In the genomic region with DNA sequence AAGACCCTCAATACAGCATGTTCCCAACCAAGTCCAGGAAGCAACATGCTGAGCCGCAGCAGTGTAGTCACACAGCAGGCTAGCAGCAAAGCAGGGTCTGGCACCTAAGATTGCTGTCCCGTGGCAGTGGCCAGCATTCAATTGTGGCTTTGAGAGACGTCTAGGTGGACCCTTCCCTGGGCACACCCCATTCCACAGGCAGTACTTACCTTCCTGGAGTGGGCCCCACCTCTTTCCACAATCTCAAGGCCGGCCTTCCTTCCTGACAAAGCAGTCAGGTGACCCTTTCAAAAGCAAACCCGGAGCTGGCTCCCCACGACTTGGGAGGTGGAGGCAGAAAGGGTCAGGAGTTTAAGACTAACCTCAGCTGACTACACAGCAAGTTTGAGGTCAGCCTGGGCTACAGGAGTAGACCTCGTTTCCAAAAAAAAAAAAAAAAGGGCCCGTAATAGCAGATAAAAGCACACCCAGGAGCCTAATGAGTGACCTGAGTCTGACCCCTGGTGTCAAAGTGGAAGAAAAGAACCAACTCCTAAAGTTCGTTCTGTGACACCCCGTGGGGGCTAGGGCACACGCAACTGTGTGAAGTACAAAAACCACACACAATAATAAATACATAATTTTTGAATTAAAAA, we compare ENCODE assay signal across 14 mouse cellular contexts. TPM values are rescaled to one million over a fixed set of nuclear protein-coding genes. Genes with fewer than 3 reads are reported as not detected.
A peak's percentile ranks its signal among the peaks of the same experiment; 100 is the strongest.
DNase-seq lines count a peak whose midpoint lies in the region; ATAC-seq and TF ChIP-seq lines count a peak whose summit lies in the region.
"Had no signal": no experiment of that assay in that cellular context is flagged by ENCODE, and none has a peak within 500 bp of the region (broad histone marks: within the 10 kb centered on the region; RNA-seq: fewer than 3 reads in every experiment).

No protein-coding gene starts in this region.

- TF ChIP-seq POLR2A in heart, adult 2 months (IDR thresholded peaks at IDR 0.05; ENCODE audit: insufficient read depth, low read depth, low read length): no peak
- no peak for TF ChIP-seq POLR2A in ES-Bruce4 (IDR thresholded peaks at IDR 0.05; ENCODE audit: insufficient read depth, low read length)

- no peak overlapping the region for H3K9ac ChIP-seq in heart, adult 2 months (ENCODE audit: low read depth, low read length)
- no peak overlapping the region for H3K9ac ChIP-seq in ES-Bruce4 (ENCODE audit: low read depth, poor library complexity, severe bottlenecking)
- H3K9ac ChIP-seq in intestine, embryonic 16.5 days (ENCODE audit: low read depth, low read length): 0 out of 2 replicates have a peak overlapping the region, but pooled peaks have one; percentile 0
- H3K9ac ChIP-seq: limb, embryonic 15.5 days; midbrain, embryonic 12.5 days had no signal

- peak overlapping the region; percentile 47; the same call in 1 of the 2 replicates for H3K27ac ChIP-seq in heart, adult 2 months
- peak overlapping the region; percentile 80 for H3K27ac ChIP-seq in ES-Bruce4 (ENCODE audit: insufficient read depth, low read length)
- peak overlapping the region; percentile 94 for H3K27ac ChIP-seq in intestine, embryonic 16.5 days (ENCODE audit: low read length)
- H3K27ac ChIP-seq: midbrain, embryonic 12.5 days had no signal

- ATAC-seq in intestine, embryonic 16.5 days: peak; percentile 71
- ATAC-seq: activated CD4-positive, CD25-positive, alpha-beta regulatory T cell, adult 4 months had no signal

- no peak overlapping the region for H3K4me3 ChIP-seq in heart, adult 2 months
- no peak overlapping the region for H3K4me3 ChIP-seq in ES-Bruce4 (ENCODE audit: low read depth, low read length)
- no peak overlapping the region for H3K4me3 ChIP-seq in intestine, embryonic 16.5 days (ENCODE audit: low read length)
- H3K4me3 ChIP-seq: limb, embryonic 15.5 days; midbrain, embryonic 12.5 days had no signal

- 39% methylated on average over 11 of the region's 11 CpGs for WGBS in heart, adult 2 months
- 26% methylated on average over 11 of the region's 11 CpGs for WGBS in intestine, embryonic 16.5 days

- no peak for TF ChIP-seq CTCF in heart, adult 2 months (IDR thresholded peaks at IDR 0.05)
- TF ChIP-seq CTCF in ES-Bruce4 (IDR thresholded peaks at IDR 0.05; ENCODE audit: low read depth, low read length): no peak

- H3K36me3 ChIP-seq in heart, adult 2 months (ENCODE audit: control insufficient read depth, insufficient read depth, low read length): no peaks in the 10 kb centered on the region
- H3K36me3 ChIP-seq in ES-Bruce4 (ENCODE audit: control insufficient read depth, insufficient read depth, low read length, poor library complexity, severe bottlenecking): peaks cover 12% of the 10 kb centered on the region
- H3K36me3 ChIP-seq in intestine, embryonic 16.5 days (ENCODE audit: control insufficient read depth, insufficient read depth, low read length): peaks cover 24% of the 10 kb centered on the region

- intact Hi-C loops in heart, adult 2 months (cut with DNase I): no loop called here
- intact Hi-C loops in left cerebral cortex, postnatal 25 days (cut with DNase I): loop anchor here (10.0 kb wide), 1 partner anchor 751 kb away; no protein-coding TSS in a partner anchor
- intact Hi-C loops in left cerebral cortex, postnatal 4 days (cut with DNase I): no loop called here

- no peak for TF ChIP-seq EP300 in heart, adult 2 months (IDR thresholded peaks at IDR 0.05; ENCODE audit: insufficient read depth, low read depth, low read length)
- TF ChIP-seq EP300 in ES-Bruce4 (IDR thresholded peaks at IDR 0.05; ENCODE audit: insufficient read depth, low read depth, low read length): peak; percentile 85

- H3K9me3 ChIP-seq in ES-Bruce4 (replicated peaks; ENCODE audit: control insufficient read depth, insufficient read depth, low read length, poor library complexity, severe bottlenecking): no peaks in the 10 kb centered on the region
- no peaks in the 10 kb centered on the region for H3K9me3 ChIP-seq in intestine, embryonic 16.5 days (ENCODE audit: control insufficient read depth, low read length)
- H3K9me3 ChIP-seq: limb, embryonic 15.5 days; midbrain, embryonic 12.5 days had no signal

- H3K4me1 ChIP-seq in heart, adult 2 months (ENCODE audit: control insufficient read depth, insufficient read depth, low read length): peaks cover 10% of the 10 kb centered on the region
- H3K4me1 ChIP-seq in ES-Bruce4 (ENCODE audit: control insufficient read depth, insufficient read depth, low read length): peaks cover 18% of the 10 kb centered on the region
- H3K4me1 ChIP-seq in intestine, embryonic 16.5 days (ENCODE audit: control insufficient read depth, insufficient read depth, low read length): peaks cover 43% of the 10 kb centered on the region

- H3K27me3 ChIP-seq in heart, adult 2 months (ENCODE audit: control insufficient read depth, insufficient read depth, low read length): no peaks in the 10 kb centered on the region
- no peaks in the 10 kb centered on the region for H3K27me3 ChIP-seq in ES-Bruce4 (ENCODE audit: control insufficient read depth, insufficient read depth, low read length, poor library complexity, severe bottlenecking)
- no peaks in the 10 kb centered on the region for H3K27me3 ChIP-seq in intestine, embryonic 16.5 days (replicated peaks; ENCODE audit: control insufficient read depth, insufficient read depth, low read length)
- H3K27me3 ChIP-seq: limb, embryonic 15.5 days had no signal

- no peaks in the 10 kb centered on the region for H3K79me2 ChIP-seq in heart, adult 2 months (replicated peaks; ENCODE audit: control insufficient read depth, insufficient read depth, low read length)

- H3K4me2 ChIP-seq in intestine, embryonic 16.5 days (ENCODE audit: low read depth, low read length): no peak overlapping the region
- H3K4me2 ChIP-seq: limb, embryonic 15.5 days; midbrain, embryonic 12.5 days had no signal

- DNase-seq in heart, adult 2 months: peak; percentile 32 to 45
- DNase-seq in heart, postnatal 4 days: no peak
- peak; percentile 90 for DNase-seq in lung, postnatal 36 days
- DNase-seq in T-cell, adult 2 months (ENCODE audit: low spot score): no peak
- DNase-seq in left cerebral cortex, postnatal 25 days (ENCODE audit: low spot score in 2 of 2): no peak
- no peak for DNase-seq in left cerebral cortex, postnatal 4 days
- DNase-seq: embryo, embryonic 11 days; heart, postnatal 14 days; kidney, postnatal 4 days had no signal

RNA-seq across cellular contexts. Expression of a gene that starts 9.8 kb away (rescaled TPM):
- 10 to 100 TPM; 10.9 to 11.5 TPM for total RNA-seq in heart, adult 2 months (2021)
- polyA plus RNA-seq in heart, adult 2 months (2012; rRNA removed): 7.4 and 7.6 TPM in 2 replicates
- 10 to 100 TPM; 13.9 to 15.1 TPM for total RNA-seq in heart, postnatal 4 days (2021)
- 8.6 and 9.6 TPM in 2 replicates for polyA plus RNA-seq in ES-Bruce4 (2011; ENCODE audit: insufficient read depth, insufficient read length, low read depth, missing spikeins)
- polyA plus RNA-seq in intestine, embryonic 16.5 days (2015; fragmentation: Nextera tagmentation; extraction: Ambion mirVana): 2.3 and 2.8 TPM in 2 replicates
- 10 to 100 TPM; 84.2 to 95.8 TPM for total RNA-seq in left cerebral cortex, postnatal 25 days (2021)
- 10 to 100 TPM; 12.3 to 13.5 TPM for total RNA-seq in left cerebral cortex, postnatal 4 days (2021)
- polyA plus RNA-seq: activated CD4-positive, CD25-positive, alpha-beta regulatory T cell, adult 4 months had no signal

RNA-seq across cellular contexts. Expression of a gene that starts 20.3 kb away (rescaled TPM):
- total RNA-seq in heart, adult 2 months (2021): 10 to 100 TPM; 12.1 to 45.3 TPM
- 17.0 and 23.8 TPM in 2 replicates for polyA plus RNA-seq in heart, adult 2 months (2012; rRNA removed)
- total RNA-seq in heart, postnatal 4 days (2021): 10 to 100 TPM; 48.1 to 49.6 TPM
- polyA plus RNA-seq in ES-Bruce4 (2011; ENCODE audit: insufficient read depth, insufficient read length, low read depth, missing spikeins): 29.4 and 31.9 TPM in 2 replicates
- 8.6 and 10.0 TPM in 2 replicates for polyA plus RNA-seq in intestine, embryonic 16.5 days (2015; fragmentation: Nextera tagmentation; extraction: Ambion mirVana)
- 100 to 1,000 TPM; 111 to 133 TPM for total RNA-seq in left cerebral cortex, postnatal 25 days (2021)
- 10 to 100 TPM; 20.1 to 22.6 TPM for total RNA-seq in left cerebral cortex, postnatal 4 days (2021)

RNA-seq across cellular contexts. Expression of a gene that starts 50.3 kb away (rescaled TPM):
- total RNA-seq in heart, adult 2 months (2021): 10 to 100 TPM; 21.2 to 22.4 TPM
- 26.4 and 29.3 TPM in 2 replicates for polyA plus RNA-seq in heart, adult 2 months (2012; rRNA removed)
- 10 to 100 TPM; 21.7 to 23.3 TPM for total RNA-seq in heart, postnatal 4 days (2021)
- 37.6 and 39.1 TPM in 2 replicates for polyA plus RNA-seq in ES-Bruce4 (2011; ENCODE audit: insufficient read depth, insufficient read length, low read depth, missing spikeins)
- 58.3 and 67.1 TPM in 2 replicates for polyA plus RNA-seq in intestine, embryonic 16.5 days (2015; fragmentation: Nextera tagmentation; extraction: Ambion mirVana)
- total RNA-seq in left cerebral cortex, postnatal 25 days (2021): 10 to 100 TPM; 40.3 to 43.6 TPM
- total RNA-seq in left cerebral cortex, postnatal 4 days (2021): 10 to 100 TPM; 36.5 to 37.1 TPM

RNA-seq across cellular contexts. Expression of a gene that starts 59.3 kb away (rescaled TPM):
- total RNA-seq in heart, adult 2 months (2021): 1 to 10 TPM in 1 of 2 experiments, under 1 TPM in 1; 0.70 to 1.1 TPM
- 2.5 and 6.3 TPM in 2 replicates for polyA plus RNA-seq in heart, adult 2 months (2012; rRNA removed)
- 1 to 10 TPM; 4.3 to 4.6 TPM for total RNA-seq in heart, postnatal 4 days (2021)
- polyA plus RNA-seq in ES-Bruce4 (2011; ENCODE audit: insufficient read depth, insufficient read length, low read depth, missing spikeins): not detected in 2 replicates
- 3.6 and 4.4 TPM in 2 replicates for polyA plus RNA-seq in intestine, embryonic 16.5 days (2015; fragmentation: Nextera tagmentation; extraction: Ambion mirVana)
- total RNA-seq in left cerebral cortex, postnatal 25 days (2021): not detected
- under 1 TPM in 1 of 2 experiments, not detected in 1; 0.56 TPM for total RNA-seq in left cerebral cortex, postnatal 4 days (2021)

RNA-seq across cellular contexts. Expression of a gene that starts 59.9 kb away (rescaled TPM):
- total RNA-seq in heart, adult 2 months (2021): 10 to 100 TPM in 1 of 2 experiments, 1 to 10 TPM in 1; 9.9 to 12.3 TPM
- 15.3 and 19.3 TPM in 2 replicates for polyA plus RNA-seq in heart, adult 2 months (2012; rRNA removed)
- total RNA-seq in heart, postnatal 4 days (2021): 10 to 100 TPM; 20.8 to 21.4 TPM
- polyA plus RNA-seq in ES-Bruce4 (2011; ENCODE audit: insufficient read depth, insufficient read length, low read depth, missing spikeins): 27.7 and 27.8 TPM in 2 replicates
- 10.4 and 11.0 TPM in 2 replicates for polyA plus RNA-seq in intestine, embryonic 16.5 days (2015; fragmentation: Nextera tagmentation; extraction: Ambion mirVana)
- total RNA-seq in left cerebral cortex, postnatal 25 days (2021): 100 to 1,000 TPM; 109 to 112 TPM
- total RNA-seq in left cerebral cortex, postnatal 4 days (2021): 10 to 100 TPM; 96.1 to 98.6 TPM

Comparison
In these comparisons a context has a peak if more than half of its experiments do, and no peak if none do; other contexts are left out.
1. DNase-seq: peak in heart, adult 2 months (2 of 2) and lung, postnatal 36 days (single experiment); none in heart, postnatal 4 days (single experiment), T-cell, adult 2 months (single experiment), left cerebral cortex, postnatal 25 days (0 of 2) and left cerebral cortex, postnatal 4 days (single experiment).
2. RNA of a gene that starts 9.8 kb away (total RNA-seq): 84.2 to 95.8 TPM in left cerebral cortex, postnatal 25 days; 13.9 to 15.1 TPM in heart, postnatal 4 days, 12.3 to 13.5 TPM in left cerebral cortex, postnatal 4 days and 10.9 to 11.5 TPM in heart, adult 2 months; every median in the first group is over 4 times any median in the second.
3. Peak in every context shown above with its lines, with median percentiles within 50 percentile points of each other: H3K27ac ChIP-seq.